Mouse (Mus musculus) limb, embryonic 12.5 days (tissue): ENCODE results near the gene Nol4l. TPM values are rescaled to one million over a fixed set of nuclear protein-coding genes. Genes with fewer than 3 reads are reported as not detected.

ENCODE experiments used
- ATAC-seq: fragments of 200-750 bp; cut with Nextera tagmentation; 2 replicates; pipeline ENCODE4 v1.8.0; 2017; ENCODE audit warnings: low read depth, moderate TSS enrichment; ENCODE audit not compliant: insufficient number of reproducible peaks, insufficient read depth, low FRiP score, low TSS enrichment
- H3K27ac ChIP-seq: fragments of 300-500 bp; sonication (generic); 2 replicates; pipeline ENCODE4 v1.5.1; 2016; ENCODE audit warnings: mild to moderate bottlenecking, moderate library complexity
- H3K27me3 ChIP-seq: fragments of 300-500 bp; sonication (generic); 2 replicates; pipeline ENCODE4 v1.6.1; 2016; ENCODE audit warnings: mild to moderate bottlenecking, moderate library complexity
- H3K36me3 ChIP-seq: fragments of 300-500 bp; sonication (generic); 2 replicates; pipeline ENCODE4 v1.6.1; 2016; ENCODE audit warnings: mild to moderate bottlenecking, moderate library complexity
- H3K4me1 ChIP-seq: fragments of 300-500 bp; sonication (generic); replicated peaks from 2 replicates; pipeline ENCODE4 v1.6.1; 2016
- H3K4me2 ChIP-seq: fragments of 300-500 bp; sonication (generic); 2 replicates; pipeline ENCODE4 v1.6.1; 2016; ENCODE audit warnings: mild to moderate bottlenecking, moderate library complexity
- H3K4me3 ChIP-seq: fragments of 300-500 bp; sonication (generic); replicated peaks from 2 replicates; pipeline ENCODE4 v1.5.1; 2016; ENCODE audit warnings: mild to moderate bottlenecking
- H3K9ac ChIP-seq: fragments of 300-500 bp; sonication (generic); replicated peaks from 2 replicates; pipeline ENCODE4 v1.6.1; 2016; ENCODE audit warnings: mild to moderate bottlenecking, moderate library complexity
- H3K9me3 ChIP-seq: fragments of 300-500 bp; sonication (generic); 2 replicates; pipeline ENCODE4 v1.6.1; 2016; ENCODE audit warnings: mild to moderate bottlenecking, moderate library complexity
- WGBS: fragments of 180-500 bp; shearing (Covaris S2); methylation state at CpG from one replicate; pipeline ENCODE4 v1.1.7; 2016; 5-methylcytosine and 5-hydroxymethylcytosine counted together
- polyA plus RNA-seq: library from polyadenylated mRNA; unstranded; fragments of >200 nt; fragmentation: Nextera tagmentation; extraction: Ambion mirVana; gene quantifications from 2 replicates; pipeline ENCODE4 v1.2.1, GENCODE M21; 2016

Nol4l gene
- polyA plus RNA-seq, 1 experiment from 2014 or later = 12.5 TPM

DNA sequence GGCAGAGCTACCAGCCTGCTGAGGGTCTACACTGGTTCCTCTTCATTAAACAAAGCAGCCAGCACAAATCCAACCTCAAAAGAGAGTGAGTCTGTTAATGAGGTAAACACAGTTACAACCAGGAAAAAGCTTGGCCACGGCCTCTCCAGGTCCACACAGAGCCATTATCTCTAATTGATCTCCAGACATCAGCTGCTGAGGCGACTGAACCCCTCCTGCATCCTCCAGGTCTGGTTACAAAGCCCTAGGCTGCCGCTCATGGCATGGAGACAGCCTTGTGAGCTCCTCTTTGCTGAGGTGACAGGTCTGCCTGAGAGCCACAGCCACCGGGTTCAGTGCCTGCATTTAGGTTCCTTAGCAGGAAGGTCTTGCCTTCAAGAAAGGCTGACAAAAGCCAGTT lies 72.3 kb downstream of the Nol4l start:
- Histone ChIP-seq H3K4me2 (no peak overlapping the region), H3K4me3 (no peak overlapping the region), H3K27ac (peak overlapping the region; percentile 18; the same call in 1 of the 2 replicates), H3K9me3 (no peaks in the 10 kb centered on the region), H3K4me1 (peaks cover 33% of the 10 kb centered on the region), H3K9ac (0 out of 2 replicates have a peak overlapping the region, but pooled peaks have one; percentile 23), H3K27me3 (no peaks in the 10 kb centered on the region), H3K36me3 (no peaks in the 10 kb centered on the region)
- ATAC-seq = no peak
- 7% methylated on average over 4 of the region's 4 CpGs for WGBS

- no peak overlapping the region for H3K4me2 ChIP-seq
- 0 out of 2 replicates have a peak overlapping the region, but pooled peaks have one; percentile 12 for H3K9ac ChIP-seq
- 61% methylated on average over 9 of the region's 9 CpGs for WGBS
- H3K36me3 ChIP-seq = no peaks in the 10 kb centered on the region
- no peak overlapping the region for H3K27ac ChIP-seq
- no peaks in the 10 kb centered on the region for H3K27me3 ChIP-seq
- no peak overlapping the region for H3K4me3 ChIP-seq
- no peaks in the 10 kb centered on the region for H3K9me3 ChIP-seq
- no peak for ATAC-seq
- peaks cover 31% of the 10 kb centered on the region for H3K4me1 ChIP-seq
Measured at GRCm38 (mm10) chr2:153454841-153455506, 74.8 kb downstream of the Nol4l start.

GRCm38 (mm10) chr2:153453961-153454759 lies 75.6 kb downstream of the Nol4l start:
- Histone ChIP-seq H3K4me3 (no peak overlapping the region), H3K9me3 (no peaks in the 10 kb centered on the region), H3K36me3 (no peaks in the 10 kb centered on the region), H3K4me1 (peaks cover 31% of the 10 kb centered on the region), H3K27me3 (no peaks in the 10 kb centered on the region), H3K9ac (0 out of 2 replicates have a peak overlapping the region, but pooled peaks have one; percentile 12), H3K27ac (no peak overlapping the region), H3K4me2 (no peak overlapping the region)
- no peak for ATAC-seq
- 67% methylated on average over 12 of the region's 12 CpGs for WGBS

GRCm38 (mm10) chr2:153448519-153448918 lies 81.3 kb downstream of the Nol4l start:
- H3K4me1 ChIP-seq = peaks cover 8% of the 10 kb centered on the region; the same call in 1 of the 2 replicates
- no peaks in the 10 kb centered on the region for H3K36me3 ChIP-seq
- no peak overlapping the region for H3K9ac ChIP-seq
- no peak overlapping the region for H3K27ac ChIP-seq
- 82% methylated on average over 6 of the region's 6 CpGs for WGBS
- no peaks in the 10 kb centered on the region for H3K9me3 ChIP-seq
- no peak overlapping the region for H3K4me3 ChIP-seq
- no peak overlapping the region for H3K4me2 ChIP-seq
- ATAC-seq = no peak
- H3K27me3 ChIP-seq = no peaks in the 10 kb centered on the region

DNA sequence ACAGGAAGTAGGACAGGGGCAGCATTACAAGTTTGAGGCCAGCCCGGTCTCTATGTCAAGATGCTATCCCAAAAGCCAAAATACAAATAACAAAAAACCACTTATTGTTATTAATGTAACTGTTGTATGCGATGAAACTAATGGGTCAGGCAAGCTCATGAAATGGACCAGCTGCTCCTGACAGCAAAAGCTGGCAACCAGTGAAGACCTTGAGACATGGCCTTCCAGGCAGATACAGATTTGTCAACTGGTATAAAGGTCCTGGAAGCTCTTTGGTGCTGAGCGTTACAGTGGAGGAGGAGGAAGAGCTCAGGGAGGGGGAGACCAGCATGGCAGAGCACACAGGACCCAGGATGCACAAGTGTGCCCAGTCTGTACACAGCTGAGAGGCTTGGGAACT lies 82.1 kb downstream of the Nol4l start:
- Histone ChIP-seq H3K27ac (no peak overlapping the region), H3K4me3 (no peak overlapping the region), H3K9me3 (no peaks in the 10 kb centered on the region), H3K9ac (no peak overlapping the region), H3K4me2 (no peak overlapping the region), H3K36me3 (no peaks in the 10 kb centered on the region), H3K4me1 (peaks cover 14% of the 10 kb centered on the region), H3K27me3 (no peaks in the 10 kb centered on the region)
- 89% methylated on average over 3 of the region's 3 CpGs for WGBS
- no peak for ATAC-seq

DNA sequence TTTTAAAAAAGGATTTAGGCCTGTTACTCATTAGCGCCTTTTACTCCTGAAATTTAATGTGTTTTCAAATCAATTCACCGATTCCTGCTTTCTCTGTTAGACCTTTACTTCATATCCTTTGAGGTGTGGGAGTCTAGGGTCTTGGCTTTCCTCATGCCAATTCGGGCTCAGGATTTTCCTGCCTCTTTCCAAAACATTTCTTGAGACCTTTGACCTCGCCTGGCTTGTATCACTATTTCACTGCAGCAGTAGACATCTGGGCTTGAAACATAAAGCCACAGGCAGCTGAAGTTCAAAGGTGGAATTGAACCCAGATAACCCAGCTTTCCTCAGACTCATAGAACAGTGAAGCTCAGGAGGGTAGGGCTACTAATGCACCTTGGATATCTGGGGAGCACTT lies 83.3 kb downstream of the Nol4l start:
- H3K4me1 ChIP-seq = peaks cover 27% of the 10 kb centered on the region

DNA sequence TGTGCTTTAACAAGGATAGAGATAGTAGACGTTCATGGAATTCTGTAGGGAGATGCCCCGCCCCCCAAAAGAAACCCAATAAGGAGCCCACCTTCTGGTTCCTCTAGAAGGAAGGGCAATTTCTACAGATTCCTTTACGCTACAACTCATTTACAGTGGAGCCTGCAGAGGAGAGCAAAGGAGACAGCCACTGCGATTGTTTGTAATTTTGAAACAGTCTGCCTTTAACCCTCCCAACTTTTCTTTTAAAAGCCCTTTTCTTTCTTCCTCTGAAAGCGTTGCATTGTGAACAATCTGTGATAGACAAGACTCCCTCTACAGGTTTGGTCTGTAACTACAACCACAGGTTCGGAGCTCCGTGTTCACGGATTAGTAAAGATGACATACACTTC lies 83.8 kb downstream of the Nol4l start:
- H3K27ac ChIP-seq = peak overlapping the region; percentile 96
- no peak for ATAC-seq
- H3K4me3 ChIP-seq = peak overlapping the region; percentile 89
- no peaks in the 10 kb centered on the region for H3K36me3 ChIP-seq
- under 1% methylated on average over 8 of the region's 8 CpGs for WGBS
- peak overlapping the region; percentile 91 for H3K4me2 ChIP-seq
- no peaks in the 10 kb centered on the region for H3K9me3 ChIP-seq
- peaks cover 31% of the 10 kb centered on the region for H3K4me1 ChIP-seq
- peak overlapping the region; percentile 87 for H3K9ac ChIP-seq
- no peaks in the 10 kb centered on the region for H3K27me3 ChIP-seq

More for the DNA sequence above, 83.3 kb downstream of the Nol4l start:
- no peak for ATAC-seq
- 5% methylated on average over 4 of the region's 4 CpGs for WGBS
- H3K4me3 ChIP-seq = no peak overlapping the region
- no peaks in the 10 kb centered on the region for H3K9me3 ChIP-seq
- no peaks in the 10 kb centered on the region for H3K27me3 ChIP-seq
- no peak overlapping the region for H3K27ac ChIP-seq
- H3K4me2 ChIP-seq = peak overlapping the region; percentile 91; the same call in 1 of the 2 replicates
- no peaks in the 10 kb centered on the region for H3K36me3 ChIP-seq
- no peak overlapping the region for H3K9ac ChIP-seq

DNA sequence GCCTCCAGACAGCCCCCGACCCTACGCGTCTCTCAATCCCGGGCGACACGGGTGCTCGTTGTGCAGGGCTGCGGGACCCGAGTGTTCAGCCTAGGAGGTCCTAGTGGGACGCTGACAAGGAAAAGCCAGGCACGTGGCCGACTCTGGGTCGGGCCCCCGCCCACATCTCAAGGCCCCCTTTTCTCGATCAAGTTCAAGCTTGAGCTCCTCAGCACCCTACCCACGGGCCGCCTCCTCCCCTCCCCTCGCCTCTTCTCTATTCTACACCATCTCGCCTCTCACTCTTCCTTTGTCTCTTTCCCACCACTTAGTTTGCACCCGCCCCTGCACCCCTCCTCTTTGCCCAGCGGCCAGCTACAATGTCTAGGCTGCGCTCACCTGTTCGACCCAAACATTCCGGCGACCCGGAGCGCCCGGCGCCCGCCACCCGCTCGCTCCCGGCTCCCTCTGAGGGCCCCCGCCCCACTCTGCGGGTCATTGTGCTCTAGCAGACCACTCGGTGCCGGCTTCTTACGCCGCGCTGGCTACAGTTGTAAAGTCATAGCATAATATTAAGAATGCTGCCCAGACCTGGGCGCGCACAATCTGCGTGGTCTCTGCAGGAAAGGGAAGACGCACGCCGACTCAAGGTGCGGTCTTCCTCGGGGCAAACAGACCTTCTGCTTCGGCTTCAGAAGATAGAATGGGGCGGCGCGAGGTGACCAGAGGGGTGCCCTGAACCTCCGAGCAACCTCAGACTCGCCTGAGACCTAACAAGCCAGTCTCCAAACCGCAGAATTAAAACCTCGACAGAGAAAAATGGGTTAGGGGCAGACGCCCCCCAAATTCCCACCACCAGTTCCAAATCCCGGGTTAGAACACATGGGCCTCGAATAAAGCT lies 84.4 kb downstream of the Nol4l start:
- H3K4me1 ChIP-seq = peaks cover 35% of the 10 kb centered on the region
- H3K9ac ChIP-seq = peak overlapping the region; percentile 87
- WGBS = under 1% methylated on average over 59 of the region's 59 CpGs
- no peaks in the 10 kb centered on the region for H3K9me3 ChIP-seq
- peak overlapping the region; percentile 91 for H3K4me2 ChIP-seq
- H3K36me3 ChIP-seq = no peaks in the 10 kb centered on the region
- peak overlapping the region; percentile 89 for H3K4me3 ChIP-seq
- H3K27me3 ChIP-seq = no peaks in the 10 kb centered on the region
- H3K27ac ChIP-seq = peak overlapping the region; percentile 96
- peak; percentile 50 for ATAC-seq

GRCm38 (mm10) chr2:153444254-153445136 lies 85.3 kb downstream of the Nol4l start:
- H3K9me3 ChIP-seq = no peaks in the 10 kb centered on the region
- peak overlapping the region; percentile 96 for H3K27ac ChIP-seq
- H3K9ac ChIP-seq = peak overlapping the region; percentile 87
- ATAC-seq = peak; percentile 45
- H3K4me2 ChIP-seq = peak overlapping the region; percentile 91
- H3K27me3 ChIP-seq = no peaks in the 10 kb centered on the region
- peak overlapping the region; percentile 89 for H3K4me3 ChIP-seq
- peaks cover 37% of the 10 kb centered on the region for H3K4me1 ChIP-seq
- 2% methylated on average over 56 of the region's 64 CpGs for WGBS
- no peaks in the 10 kb centered on the region for H3K36me3 ChIP-seq
